Mouse (Mus musculus) midbrain, embryonic 11.5 days (tissue): Measurements from ENCODE around the gene Ppp1r12a. TPM values are rescaled to one million over a fixed set of nuclear protein-coding genes. Genes with fewer than 3 reads are reported as not detected.

ENCODE experiments used
- ATAC-seq: fragments of 200-750 bp; cut with Nextera tagmentation; 2 replicates; pipeline ENCODE4 v1.8.0; 2017; ENCODE audit warnings: moderate TSS enrichment, moderate library complexity; ENCODE audit not compliant: low FRiP score
- DNase-seq: peaks from one replicate; pipeline ENCODE4 v3.0.0; 2015; ENCODE audit warnings: low spot score; ENCODE audit errors: missing footprints
- H3K27ac ChIP-seq: fragments of 300-500 bp; sonication (generic); 2 replicates; pipeline ENCODE4 v1.5.1; 2014; ENCODE audit warnings: low read depth, low read length
- H3K27me3 ChIP-seq: fragments of 300-500 bp; sonication (generic); 2 replicates; pipeline ENCODE4 v1.6.1; 2014; ENCODE audit warnings: mild to moderate bottlenecking, low read length, moderate library complexity, mixed read lengths; ENCODE audit not compliant: control insufficient read depth, insufficient read depth
- H3K36me3 ChIP-seq: fragments of 300-500 bp; sonication (generic); 2 replicates; pipeline ENCODE4 v1.6.1; 2014; ENCODE audit warnings: mild to moderate bottlenecking, low read length, moderate library complexity, mixed read lengths; ENCODE audit not compliant: control insufficient read depth, insufficient read depth
- H3K4me1 ChIP-seq: fragments of 300-500 bp; sonication (generic); 2 replicates; pipeline ENCODE4 v1.6.1; 2014; ENCODE audit warnings: low read length; ENCODE audit not compliant: control insufficient read depth, insufficient read depth
- H3K4me2 ChIP-seq: fragments of 300-500 bp; sonication (generic); 2 replicates; pipeline ENCODE4 v1.6.1; 2014; ENCODE audit warnings: mild to moderate bottlenecking, moderate library complexity
- H3K4me3 ChIP-seq: fragments of 300-500 bp; sonication (generic); 2 replicates; pipeline ENCODE4 v1.5.1; 2014; ENCODE audit warnings: low read depth, low read length
- H3K9ac ChIP-seq: fragments of 300-500 bp; sonication (generic); 2 replicates; pipeline ENCODE4 v1.6.1; 2014; ENCODE audit warnings: low read length
- H3K9me3 ChIP-seq: fragments of 300-500 bp; sonication (generic); 2 replicates; pipeline ENCODE4 v1.6.1; 2016; ENCODE audit warnings: low read length; ENCODE audit not compliant: control insufficient read depth
- WGBS: fragments of 180-500 bp; shearing (Covaris S2); extraction: QIAGEN DNeasy Blood & Tissue Kit; methylation state at CpG from one replicate; pipeline ENCODE4 v1.1.7; 2014; 5-methylcytosine and 5-hydroxymethylcytosine counted together
- polyA plus RNA-seq: library from polyadenylated mRNA; unstranded; fragments of >200 nt; fragmentation: Nextera tagmentation; extraction: Ambion mirVana; gene quantifications from 2 replicates; pipeline ENCODE4 v1.2.1, GENCODE M21; 2014

Gene Ppp1r12a
- polyA plus RNA-seq, 1 experiment from 2014 or later, result 78.6 TPM

DNA sequence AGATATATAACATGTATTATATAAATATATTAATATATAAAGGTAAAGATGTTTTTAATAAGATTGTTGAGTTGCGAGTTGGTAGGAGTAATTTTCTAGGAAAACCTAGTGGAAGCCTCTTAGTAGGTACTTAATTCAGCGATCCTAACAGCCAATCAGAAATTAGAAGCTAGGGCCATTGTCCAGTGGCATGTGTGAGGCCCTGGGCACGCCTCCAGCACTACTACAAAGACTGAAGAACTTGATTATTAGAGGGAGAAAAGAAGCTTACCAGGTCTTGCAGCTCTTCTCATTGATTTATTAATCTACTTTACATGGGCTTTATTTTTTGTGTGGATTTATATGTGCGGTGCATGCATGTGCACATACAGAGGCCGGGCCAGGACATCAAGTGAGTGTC is 123.0 kb downstream of the Ppp1r12a start:
- 88% methylated on average over 5 of the region's 5 CpGs for WGBS
- peaks cover 4% of the 10 kb centered on the region; the same call in 1 of the 2 replicates for H3K36me3 ChIP-seq
- H3K9ac ChIP-seq, result no peak overlapping the region
- H3K9me3 ChIP-seq, result no peaks in the 10 kb centered on the region
- ATAC-seq (no peak), DNase-seq (no peak)
- H3K27me3 ChIP-seq, result no peaks in the 10 kb centered on the region
- no peaks in the 10 kb centered on the region for H3K4me1 ChIP-seq
- H3K4me2 ChIP-seq, result no peak overlapping the region
- no peak overlapping the region for H3K27ac ChIP-seq
- no peak overlapping the region for H3K4me3 ChIP-seq

DNA sequence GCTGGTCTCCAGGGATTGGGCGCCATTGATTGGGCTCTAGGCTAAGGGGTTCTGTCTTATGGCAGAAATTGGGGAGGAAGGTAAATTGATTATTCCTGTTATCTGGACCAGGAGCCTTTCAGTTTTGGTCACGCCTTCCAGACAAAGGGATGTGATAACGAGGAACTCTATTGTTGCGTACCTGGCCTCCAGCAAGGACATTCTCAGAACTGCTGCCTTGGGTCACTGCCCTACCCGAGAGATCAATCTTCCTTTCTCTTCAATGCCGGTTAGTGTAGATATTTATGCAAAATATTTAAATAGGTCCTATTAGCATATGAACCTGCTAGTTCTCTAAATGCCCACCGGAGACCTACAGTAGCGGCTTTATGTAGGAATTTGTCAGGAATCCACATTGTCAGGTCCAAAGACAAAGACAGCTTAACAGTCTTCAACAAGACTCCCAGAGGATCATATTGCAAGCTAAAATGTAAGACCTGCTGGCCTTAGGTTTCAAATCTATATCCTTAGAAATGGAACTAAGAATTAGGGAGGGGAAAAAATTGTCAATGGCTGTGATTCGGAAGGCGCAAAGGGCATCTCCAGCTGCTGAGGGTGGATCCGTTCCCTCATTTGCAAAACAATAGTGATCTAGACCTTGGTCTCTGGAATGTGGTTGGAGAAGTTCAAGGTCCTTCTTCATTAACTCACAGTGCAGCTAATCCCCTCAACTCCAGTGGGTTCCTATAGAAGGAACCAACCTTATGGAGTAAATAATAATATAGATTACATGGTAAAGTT is 124.9 kb downstream of the Ppp1r12a start:
- WGBS, result 74% methylated on average over 11 of the region's 11 CpGs
- Histone ChIP-seq H3K4me2 (no peak overlapping the region), H3K27me3 (no peaks in the 10 kb centered on the region), H3K36me3 (no peaks in the 10 kb centered on the region), H3K9ac (no peak overlapping the region), H3K27ac (no peak overlapping the region), H3K9me3 (no peaks in the 10 kb centered on the region), H3K4me3 (no peak overlapping the region), H3K4me1 (no peaks in the 10 kb centered on the region)
- DNase-seq, result no peak
- no peak for ATAC-seq

DNA sequence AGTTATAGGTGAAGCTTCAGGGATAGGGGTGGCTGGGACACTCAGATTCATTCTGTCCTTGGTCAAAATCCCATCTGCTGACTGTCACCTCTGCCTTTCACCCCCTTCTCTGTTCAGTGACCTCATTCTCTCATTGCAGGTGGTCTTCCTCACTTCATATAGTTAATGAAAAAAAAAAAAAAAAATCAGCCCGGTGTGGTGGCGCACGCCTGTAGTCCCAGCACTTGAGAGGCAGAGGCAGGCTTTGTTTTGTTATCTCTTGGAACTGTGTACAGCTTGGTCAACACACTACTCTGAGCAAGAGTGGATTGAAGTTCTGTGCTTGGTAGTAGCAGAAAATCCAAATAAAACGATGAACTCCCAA is 125.4 kb downstream of the Ppp1r12a start:
- Histone ChIP-seq H3K27me3 (no peaks in the 10 kb centered on the region), H3K9ac (no peak overlapping the region), H3K27ac (no peak overlapping the region), H3K4me1 (no peaks in the 10 kb centered on the region), H3K9me3 (no peaks in the 10 kb centered on the region), H3K4me3 (no peak overlapping the region), H3K36me3 (no peaks in the 10 kb centered on the region), H3K4me2 (no peak overlapping the region)
- ATAC-seq (no peak), DNase-seq (no peak)
- WGBS, result 89% methylated on average over 4 of the region's 4 CpGs

DNA sequence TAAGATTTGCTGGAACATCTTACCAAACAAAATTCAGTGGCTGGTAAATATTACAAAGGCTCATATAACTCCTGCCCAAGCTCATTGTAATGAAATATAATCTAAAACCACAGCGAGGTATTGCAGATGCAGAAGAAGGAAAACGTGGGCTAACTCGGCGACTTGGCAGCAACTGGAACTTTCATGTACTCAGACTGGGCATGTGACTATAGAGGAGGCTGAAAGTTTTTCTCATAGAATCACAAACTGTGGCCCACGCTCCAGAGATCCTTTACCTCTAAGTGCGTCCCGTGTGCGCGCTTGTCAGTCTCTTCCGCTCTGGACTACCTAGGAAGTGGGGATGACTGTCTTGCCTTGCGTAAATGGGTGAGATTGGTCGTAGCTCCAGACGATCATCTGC is 128.1 kb downstream of the Ppp1r12a start:
- 98% methylated on average over 13 of the region's 13 CpGs for WGBS
- no peak overlapping the region for H3K9ac ChIP-seq
- no peak for ATAC-seq
- no peak overlapping the region for H3K27ac ChIP-seq
- H3K4me2 ChIP-seq, result no peak overlapping the region
- DNase-seq, result no peak
- no peaks in the 10 kb centered on the region for H3K36me3 ChIP-seq
- H3K27me3 ChIP-seq, result no peaks in the 10 kb centered on the region
- no peaks in the 10 kb centered on the region for H3K9me3 ChIP-seq
- no peaks in the 10 kb centered on the region for H3K4me1 ChIP-seq
- H3K4me3 ChIP-seq, result no peak overlapping the region

DNA sequence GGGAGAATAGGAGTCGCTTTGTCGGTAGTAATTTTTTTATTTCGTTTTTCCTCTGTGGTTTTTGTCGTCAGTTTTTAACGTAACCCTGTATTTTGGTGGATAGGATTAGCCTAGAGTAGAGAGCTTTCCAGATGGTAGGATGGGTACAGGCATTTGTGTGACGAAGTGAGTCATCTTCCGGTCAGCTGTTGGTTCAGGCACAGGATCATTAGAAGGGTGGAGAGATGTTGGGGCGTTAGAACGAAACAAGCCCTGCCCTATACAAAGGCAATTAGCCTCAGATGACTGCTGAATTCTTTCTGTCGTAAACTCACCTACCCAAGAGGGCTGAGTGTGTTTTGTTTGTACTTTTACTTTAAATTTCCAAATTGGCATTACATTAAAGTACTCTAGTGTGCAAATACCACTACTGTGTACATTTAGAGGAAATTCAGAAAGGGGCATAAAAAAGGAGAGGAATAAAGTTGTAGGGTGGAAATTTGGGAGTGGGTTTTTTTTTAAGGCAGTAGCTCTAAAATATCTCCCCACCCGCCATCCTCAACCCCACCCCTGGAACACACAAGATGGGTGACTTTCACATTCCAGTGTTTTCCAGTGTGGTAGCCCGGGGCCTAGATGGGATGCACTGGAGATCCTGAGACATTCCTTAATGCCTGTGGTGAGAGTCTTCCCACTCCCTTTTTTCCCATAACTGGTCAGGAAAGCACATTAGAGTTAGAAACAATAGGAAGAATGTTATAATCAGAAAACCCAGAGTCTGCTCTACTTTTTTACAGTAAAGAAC is 129.9 kb downstream of the Ppp1r12a start:
- H3K27ac ChIP-seq, result no peak overlapping the region
- no peaks in the 10 kb centered on the region for H3K36me3 ChIP-seq
- H3K4me3 ChIP-seq, result no peak overlapping the region
- H3K4me2 ChIP-seq, result no peak overlapping the region
- no peaks in the 10 kb centered on the region for H3K4me1 ChIP-seq
- H3K9ac ChIP-seq, result no peak overlapping the region
- 91% methylated on average over 12 of the region's 12 CpGs for WGBS
- no peaks in the 10 kb centered on the region for H3K27me3 ChIP-seq
- DNase-seq (no peak), ATAC-seq (no peak)
- H3K9me3 ChIP-seq, result no peaks in the 10 kb centered on the region

DNA sequence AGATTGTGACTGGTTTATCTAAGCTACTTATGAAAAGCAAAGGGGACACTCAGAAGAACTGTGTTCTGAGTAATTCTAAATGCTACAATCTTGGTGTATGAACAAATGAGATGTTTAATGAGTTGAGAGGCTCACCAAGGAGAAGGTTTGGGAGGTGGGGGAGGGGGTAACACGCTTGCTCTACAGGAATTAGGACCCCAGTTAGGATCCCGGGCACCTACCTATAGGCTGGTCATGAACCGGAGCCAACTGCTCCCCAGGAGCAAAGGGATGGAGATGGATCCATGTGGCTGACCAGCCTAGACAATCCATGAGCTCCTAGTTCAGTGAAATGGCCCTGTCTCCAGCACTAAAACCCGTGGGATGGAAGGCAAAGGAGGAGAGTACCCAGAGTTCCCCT is 130.7 kb downstream of the Ppp1r12a start:
- Histone ChIP-seq H3K9me3 (no peaks in the 10 kb centered on the region), H3K27me3 (no peaks in the 10 kb centered on the region), H3K27ac (no peak overlapping the region), H3K4me2 (no peak overlapping the region), H3K36me3 (no peaks in the 10 kb centered on the region), H3K4me3 (no peak overlapping the region), H3K9ac (no peak overlapping the region), H3K4me1 (no peaks in the 10 kb centered on the region)
- WGBS, result 91% methylated on average over 4 of the region's 4 CpGs
- no peak for ATAC-seq
- DNase-seq, result no peak

DNA sequence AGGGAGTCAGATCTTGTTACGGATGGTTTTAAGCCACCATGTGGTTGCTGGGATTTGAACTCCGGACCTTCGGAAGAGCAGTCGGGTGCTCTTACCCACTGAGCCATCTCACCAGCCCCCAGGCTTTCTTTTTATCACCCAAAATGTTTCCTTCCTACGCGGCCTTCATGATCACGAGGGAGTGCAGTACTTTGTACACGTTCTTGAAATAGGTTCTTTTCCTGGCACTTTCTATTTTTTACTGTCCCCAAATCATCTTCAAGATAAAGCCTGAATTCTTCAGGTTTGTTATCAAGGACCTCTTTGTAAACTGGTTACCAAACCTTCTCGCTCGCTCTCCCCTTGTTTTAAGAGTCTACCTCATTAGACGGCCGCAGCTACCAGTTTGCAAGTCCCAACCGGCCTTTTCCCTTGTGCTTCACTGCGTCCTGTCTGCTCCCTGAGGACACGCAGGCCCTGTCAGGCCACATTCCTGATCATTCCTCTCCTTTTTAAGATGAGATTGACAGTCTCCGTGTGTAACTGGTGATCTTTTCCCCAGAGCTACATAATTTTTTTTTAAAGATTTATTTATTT is 131.7 kb downstream of the Ppp1r12a start:
- DNase-seq (no peak), ATAC-seq (no peak)
- H3K4me2 ChIP-seq, result no peak overlapping the region
- H3K9ac ChIP-seq, result no peak overlapping the region
- WGBS, result 93% methylated on average over 16 of the region's 16 CpGs
- H3K4me1 ChIP-seq, result no peaks in the 10 kb centered on the region
- H3K27ac ChIP-seq, result no peak overlapping the region
- H3K27me3 ChIP-seq, result no peaks in the 10 kb centered on the region
- H3K4me3 ChIP-seq, result no peak overlapping the region
- no peaks in the 10 kb centered on the region for H3K9me3 ChIP-seq
- no peaks in the 10 kb centered on the region for H3K36me3 ChIP-seq

DNA sequence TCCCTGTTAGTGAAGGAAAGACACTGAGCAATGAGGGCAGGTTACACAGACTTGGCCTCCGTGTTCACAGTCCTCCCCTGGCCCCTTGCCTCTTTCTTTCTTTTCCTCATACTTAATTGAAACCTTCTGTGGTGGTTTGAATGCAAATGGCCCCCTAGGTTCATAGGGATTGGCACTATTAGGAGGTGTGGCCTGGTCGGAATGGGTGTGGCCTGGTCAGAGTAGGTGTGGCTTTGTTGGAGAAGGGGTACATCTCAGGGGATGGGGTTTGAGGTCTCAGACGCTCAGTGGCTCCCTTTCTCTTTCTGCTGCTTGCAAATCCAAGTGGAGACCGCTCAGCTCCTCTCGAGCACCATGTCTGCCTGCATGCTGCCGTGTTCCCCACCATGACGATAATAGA is 132.8 kb downstream of the Ppp1r12a start:
- Histone ChIP-seq H3K9me3 (no peaks in the 10 kb centered on the region), H3K27ac (no peak overlapping the region), H3K4me1 (no peaks in the 10 kb centered on the region), H3K4me2 (no peak overlapping the region), H3K4me3 (no peak overlapping the region), H3K9ac (no peak overlapping the region), H3K36me3 (no peaks in the 10 kb centered on the region), H3K27me3 (no peaks in the 10 kb centered on the region)
- ATAC-seq (no peak), DNase-seq (no peak)
- WGBS, result 88% methylated on average over 7 of the region's 7 CpGs

DNA sequence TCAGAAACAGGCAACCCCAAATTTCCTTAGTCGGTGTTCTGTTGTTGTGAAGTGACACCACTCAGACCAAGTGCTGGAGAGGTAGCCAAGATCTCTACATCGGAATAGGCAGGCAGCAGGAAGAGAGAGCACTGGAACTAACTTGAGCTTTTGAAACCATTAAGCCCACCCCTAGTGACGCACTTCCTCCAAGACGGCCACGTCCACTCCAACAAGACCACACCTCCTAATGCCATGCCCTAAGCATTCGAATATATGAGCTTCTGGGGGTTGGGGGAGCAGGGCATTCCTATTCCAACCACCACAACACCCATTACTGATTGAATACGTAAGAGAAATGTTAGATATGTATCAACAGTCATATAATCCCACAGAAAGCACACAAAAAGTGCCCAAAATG is 134.5 kb downstream of the Ppp1r12a start:
- Histone ChIP-seq H3K9me3 (no peaks in the 10 kb centered on the region), H3K4me3 (no peak overlapping the region), H3K27ac (no peak overlapping the region), H3K36me3 (no peaks in the 10 kb centered on the region), H3K4me1 (no peaks in the 10 kb centered on the region), H3K9ac (no peak overlapping the region), H3K4me2 (no peak overlapping the region), H3K27me3 (no peaks in the 10 kb centered on the region)
- 92% methylated on average over 7 of the region's 7 CpGs for WGBS
- DNase-seq (no peak), ATAC-seq (no peak)
